24 mouse cellular contexts compared by ENCODE assay signal in the genomic region with DNA sequence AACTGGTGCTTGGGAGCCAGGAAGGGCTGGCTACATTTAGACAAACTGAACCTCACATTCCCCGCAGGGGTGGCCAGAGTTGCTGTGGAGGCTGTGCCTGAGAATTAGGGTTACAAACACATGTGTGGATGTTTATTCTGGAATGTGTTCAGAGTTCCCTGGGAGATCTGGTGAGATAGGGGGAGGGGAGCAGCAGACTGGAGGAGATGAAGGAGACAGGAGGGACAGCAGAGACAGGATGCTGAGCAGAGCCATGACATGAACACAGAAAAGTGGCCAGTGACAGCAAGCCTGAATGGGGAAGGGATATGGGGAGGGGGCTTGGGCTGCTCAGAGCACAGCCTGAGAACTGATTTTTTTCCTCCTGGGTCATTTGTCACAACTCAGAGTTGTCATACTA. TPM values are rescaled to one million over a fixed set of nuclear protein-coding genes. Genes with fewer than 3 reads are reported as not detected.
DNase-seq lines count a peak whose midpoint lies in the region; ATAC-seq and TF ChIP-seq lines count a peak whose summit lies in the region.
"Had no signal": no experiment of that assay in that cellular context is flagged by ENCODE, and none has a peak within 500 bp of the region (broad histone marks: within the 10 kb centered on the region; RNA-seq: fewer than 3 reads in every experiment).

No protein-coding gene starts in this region.

- DNase-seq in hindbrain, embryonic 14.5 days (ENCODE audit: low spot score) = no peak
- DNase-seq in retina, postnatal 1 day = peak; percentile 32
- no peak for DNase-seq in retina, embryonic 14.5 days (ENCODE audit: low spot score)
- DNase-seq in limb, embryonic 14.5 days (ENCODE audit: low spot score) = no peak
- no peak for DNase-seq in ovary, postnatal 14 days (ENCODE audit: low spot score)
- DNase-seq: adrenal gland, postnatal 14 days; cerebellum, adult 18-20 months; cerebellum, postnatal 36 days; gastrocnemius, postnatal 14 days; layer of hippocampus, adult 9-11 months; lung, adult 18-20 months; thymus, postnatal 4 days had no signal

- H3K4me1 ChIP-seq in hindbrain, embryonic 15.5 days (replicated peaks) = 0 out of 2 replicates have a peak, but pooled peaks cover 7% of the 10 kb centered on the region
- H3K4me1 ChIP-seq in hindbrain, embryonic 14.5 days (replicated peaks; ENCODE audit: control insufficient read depth, insufficient read depth, low read length) = 0 out of 2 replicates have a peak, but pooled peaks cover 3% of the 10 kb centered on the region
- peaks cover 18% of the 10 kb centered on the region for H3K4me1 ChIP-seq in kidney, embryonic 15.5 days
- 0 out of 2 replicates have a peak, but pooled peaks cover 8% of the 10 kb centered on the region for H3K4me1 ChIP-seq in limb, embryonic 14.5 days (ENCODE audit: control insufficient read depth, insufficient read depth, low read length)
- H3K4me1 ChIP-seq: midbrain, embryonic 12.5 days had no signal

- 0 out of 2 replicates have a peak, but pooled peaks have one; percentile 11 for ATAC-seq in hindbrain, embryonic 15.5 days (ENCODE audit: low FRiP score, low read depth)
- no peak for ATAC-seq in hindbrain, embryonic 14.5 days (ENCODE audit: low FRiP score)
- peak; percentile 56; the same call in 1 of the 2 replicates for ATAC-seq in kidney, embryonic 15.5 days (replicated peaks; ENCODE audit: low FRiP score)
- ATAC-seq in limb, embryonic 14.5 days (ENCODE audit: low FRiP score, low read depth) = peak; percentile 30; the same call in 1 of the 2 replicates
- no peak for ATAC-seq in cerebellum, adult (ENCODE audit: insufficient number of reproducible peaks, low FRiP score, low TSS enrichment)
- ATAC-seq: inflammation-experienced regulatory T-cells, adult 6 months had no signal

- no peak overlapping the region for H3K4me2 ChIP-seq in hindbrain, embryonic 15.5 days
- no peak overlapping the region for H3K4me2 ChIP-seq in hindbrain, embryonic 14.5 days (replicated peaks)
- H3K4me2 ChIP-seq in kidney, embryonic 15.5 days = no peak overlapping the region
- no peak overlapping the region for H3K4me2 ChIP-seq in limb, embryonic 14.5 days (replicated peaks; ENCODE audit: low read depth, low read length, severe bottlenecking)
- H3K4me2 ChIP-seq: embryonic facial prominence, embryonic 15.5 days; heart, embryonic 12.5 days; midbrain, embryonic 12.5 days had no signal

- 62% methylated on average over 1 of the region's 1 CpGs for WGBS in hindbrain, embryonic 15.5 days
- 76% methylated on average over 1 of the region's 1 CpGs for WGBS in hindbrain, embryonic 14.5 days
- 40% methylated on average over 1 of the region's 1 CpGs for WGBS in kidney, embryonic 15.5 days
- 13% methylated on average over 1 of the region's 1 CpGs for WGBS in limb, embryonic 14.5 days

- TF ChIP-seq POLR2A in limb, embryonic 14.5 days (IDR thresholded peaks at IDR 0.05; ENCODE audit: borderline replicate concordance, extremely low read depth, insufficient read depth, insufficient read length) = no peak

- no peaks in the 10 kb centered on the region for H3K9me3 ChIP-seq in hindbrain, embryonic 15.5 days
- no peaks in the 10 kb centered on the region for H3K9me3 ChIP-seq in hindbrain, embryonic 14.5 days (ENCODE audit: control insufficient read depth, low read length)
- no peaks in the 10 kb centered on the region for H3K9me3 ChIP-seq in kidney, embryonic 15.5 days (replicated peaks)
- no peaks in the 10 kb centered on the region for H3K9me3 ChIP-seq in limb, embryonic 14.5 days (ENCODE audit: control insufficient read depth, low read length)
- H3K9me3 ChIP-seq: embryonic facial prominence, embryonic 15.5 days; forebrain, embryonic 10.5 days; heart, embryonic 12.5 days; midbrain, embryonic 12.5 days had no signal

- no peak overlapping the region for H3K4me3 ChIP-seq in hindbrain, embryonic 15.5 days
- H3K4me3 ChIP-seq in hindbrain, embryonic 14.5 days (replicated peaks; ENCODE audit: low read length) = no peak overlapping the region
- H3K4me3 ChIP-seq in kidney, embryonic 15.5 days (replicated peaks) = no peak overlapping the region
- H3K4me3 ChIP-seq in limb, embryonic 14.5 days (replicated peaks; ENCODE audit: low read length) = no peak overlapping the region
- H3K4me3 ChIP-seq: embryonic facial prominence, embryonic 15.5 days; forebrain, embryonic 10.5 days; heart, embryonic 12.5 days; midbrain, embryonic 12.5 days had no signal

- no peak overlapping the region for H3K9ac ChIP-seq in hindbrain, embryonic 15.5 days
- no peak overlapping the region for H3K9ac ChIP-seq in hindbrain, embryonic 14.5 days
- no peak overlapping the region for H3K9ac ChIP-seq in kidney, embryonic 15.5 days
- no peak overlapping the region for H3K9ac ChIP-seq in limb, embryonic 14.5 days (ENCODE audit: low read depth, low read length, severe bottlenecking)
- H3K9ac ChIP-seq: embryonic facial prominence, embryonic 15.5 days; heart, embryonic 12.5 days; midbrain, embryonic 12.5 days had no signal

- H3K27me3 ChIP-seq in hindbrain, embryonic 15.5 days = no peaks in the 10 kb centered on the region
- H3K27me3 ChIP-seq in hindbrain, embryonic 14.5 days (ENCODE audit: control insufficient read depth, insufficient read depth, low read length) = no peaks in the 10 kb centered on the region; the same call in 1 of the 2 replicates
- 0 out of 2 replicates have a peak, but pooled peaks cover 3% of the 10 kb centered on the region for H3K27me3 ChIP-seq in kidney, embryonic 15.5 days
- H3K27me3 ChIP-seq in limb, embryonic 14.5 days (ENCODE audit: control insufficient read depth, insufficient read depth, low read length) = no peaks in the 10 kb centered on the region
- H3K27me3 ChIP-seq: embryonic facial prominence, embryonic 15.5 days; midbrain, embryonic 12.5 days had no signal

- no peaks in the 10 kb centered on the region for H3K36me3 ChIP-seq in hindbrain, embryonic 15.5 days
- no peaks in the 10 kb centered on the region for H3K36me3 ChIP-seq in hindbrain, embryonic 14.5 days (replicated peaks; ENCODE audit: control insufficient read depth, insufficient read depth)
- no peaks in the 10 kb centered on the region for H3K36me3 ChIP-seq in kidney, embryonic 15.5 days
- no peaks in the 10 kb centered on the region for H3K36me3 ChIP-seq in limb, embryonic 14.5 days (ENCODE audit: control insufficient read depth, insufficient read depth, low read length)
- H3K36me3 ChIP-seq: embryonic facial prominence, embryonic 15.5 days; forebrain, embryonic 10.5 days; heart, embryonic 12.5 days; midbrain, embryonic 12.5 days had no signal

- no peak overlapping the region for H3K27ac ChIP-seq in hindbrain, embryonic 15.5 days (replicated peaks)
- no peak overlapping the region for H3K27ac ChIP-seq in hindbrain, embryonic 14.5 days
- 0 out of 2 replicates have a peak overlapping the region, but pooled peaks have one; percentile 38 for H3K27ac ChIP-seq in kidney, embryonic 15.5 days
- H3K27ac ChIP-seq in limb, embryonic 14.5 days (replicated peaks; ENCODE audit: low read depth, low read length) = no peak overlapping the region
- H3K27ac ChIP-seq: embryonic facial prominence, embryonic 15.5 days; forebrain, embryonic 10.5 days; midbrain, embryonic 12.5 days had no signal

RNA-seq across cellular contexts. Expression of a gene that starts 14.5 kb away (rescaled TPM):
- polyA plus RNA-seq in hindbrain, embryonic 15.5 days (2015; fragmentation: Nextera tagmentation; extraction: Ambion mirVana) = 0.06 TPM in 1 of 2 replicates, not detected in the other
- polyA plus RNA-seq in hindbrain, embryonic 14.5 days (2014; fragmentation: Nextera tagmentation; extraction: Ambion mirVana) = not detected in 2 replicates
- polyA plus RNA-seq in kidney, embryonic 15.5 days (2015; fragmentation: Nextera tagmentation; extraction: Ambion mirVana) = 0.06 and 0.13 TPM in 2 replicates
- 0.04 TPM in 1 of 2 replicates, not detected in the other for polyA plus RNA-seq in limb, embryonic 14.5 days (2012; rRNA removed)
- polyA plus RNA-seq in limb, embryonic 14.5 days (2014; fragmentation: Nextera tagmentation; extraction: Ambion mirVana) = not detected in 2 replicates
- polyA plus RNA-seq: C2C12; forebrain, embryonic 10.5 days; frontal cortex, adult 2 months; inflammation-experienced regulatory T-cells, adult 6 months; midbrain, embryonic 12.5 days; spleen, adult 2 months had no signal

RNA-seq across cellular contexts. Expression of a gene that starts 33.5 kb away (rescaled TPM):
- polyA plus RNA-seq in hindbrain, embryonic 15.5 days (2015; fragmentation: Nextera tagmentation; extraction: Ambion mirVana) = 0.23 and 0.31 TPM in 2 replicates
- 0.86 and 0.97 TPM in 2 replicates for polyA plus RNA-seq in hindbrain, embryonic 14.5 days (2014; fragmentation: Nextera tagmentation; extraction: Ambion mirVana)
- polyA plus RNA-seq in kidney, embryonic 15.5 days (2015; fragmentation: Nextera tagmentation; extraction: Ambion mirVana) = 0.85 and 1.1 TPM in 2 replicates
- polyA plus RNA-seq in limb, embryonic 14.5 days (2012; rRNA removed) = 1.8 and 2.6 TPM in 2 replicates
- 1.7 and 2.5 TPM in 2 replicates for polyA plus RNA-seq in limb, embryonic 14.5 days (2014; fragmentation: Nextera tagmentation; extraction: Ambion mirVana)
- polyA plus RNA-seq: testis, adult 2 months had no signal

RNA-seq across cellular contexts. Expression of a gene that starts 37.3 kb away (rescaled TPM):
- 13.0 and 13.1 TPM in 2 replicates for polyA plus RNA-seq in hindbrain, embryonic 15.5 days (2015; fragmentation: Nextera tagmentation; extraction: Ambion mirVana)
- polyA plus RNA-seq in hindbrain, embryonic 14.5 days (2014; fragmentation: Nextera tagmentation; extraction: Ambion mirVana) = 12.6 and 12.8 TPM in 2 replicates
- polyA plus RNA-seq in kidney, embryonic 15.5 days (2015; fragmentation: Nextera tagmentation; extraction: Ambion mirVana) = 35.8 and 39.7 TPM in 2 replicates
- 13.2 and 14.8 TPM in 2 replicates for polyA plus RNA-seq in limb, embryonic 14.5 days (2012; rRNA removed)
- polyA plus RNA-seq in limb, embryonic 14.5 days (2014; fragmentation: Nextera tagmentation; extraction: Ambion mirVana) = 21.9 and 25.0 TPM in 2 replicates
- polyA plus RNA-seq: C2C12; inflammation-experienced regulatory T-cells, adult 6 months had no signal

Comparison
In these comparisons a context has a peak if more than half of its experiments do, and no peak if none do; other contexts are left out.
1. ATAC-seq: peak in hindbrain, embryonic 15.5 days (single experiment), kidney, embryonic 15.5 days (single experiment) and limb, embryonic 14.5 days (single experiment); none in hindbrain, embryonic 14.5 days (single experiment) and cerebellum, adult (single experiment).